Mouse (Mus musculus): ENCODE data around the gene Dusp22.

- TF ChIP-seq CTCF (IDR thresholded peaks at IDR 0.05; ENCODE audit: control insufficient read depth, insufficient read depth, insufficient replicate concordance, low read depth, low read length) (no peak), POLR2A (IDR thresholded peaks at IDR 0.05; ENCODE audit: control insufficient read depth, low read depth, low read length) (no peak)
These were observed 33.0 kb downstream of the Dusp22 start for GRCm38 (mm10) chr13:30692644-30693385.

Data from testis, adult 2 months (tissue).